Mouse (Mus musculus): ENCODE data around the gene Dnajc30.

GRCm38 (mm10) chr5:135086871-135087270, 22.9 kb downstream of the Dnajc30 start:
- TF ChIP-seq CTCF (IDR thresholded peaks at IDR 0.05; ENCODE audit: insufficient read depth, low read depth, low read length) (no peak), POLR2A (IDR thresholded peaks at IDR 0.05; ENCODE audit: insufficient read depth, low read depth, low read length) (no peak)

Measured in olfactory bulb, adult 2 months (tissue).